Mouse (Mus musculus) mature B cell (primary cell): ENCODE results near the gene Itpr2.

Source experiments
- in situ Hi-C: fragments of 300-500 bp; cut with MboI; formaldehyde crosslinking; loops from 2 replicates; pipeline ENCODE4 v1.14.3; 2019

Gene Itpr2

DNA sequence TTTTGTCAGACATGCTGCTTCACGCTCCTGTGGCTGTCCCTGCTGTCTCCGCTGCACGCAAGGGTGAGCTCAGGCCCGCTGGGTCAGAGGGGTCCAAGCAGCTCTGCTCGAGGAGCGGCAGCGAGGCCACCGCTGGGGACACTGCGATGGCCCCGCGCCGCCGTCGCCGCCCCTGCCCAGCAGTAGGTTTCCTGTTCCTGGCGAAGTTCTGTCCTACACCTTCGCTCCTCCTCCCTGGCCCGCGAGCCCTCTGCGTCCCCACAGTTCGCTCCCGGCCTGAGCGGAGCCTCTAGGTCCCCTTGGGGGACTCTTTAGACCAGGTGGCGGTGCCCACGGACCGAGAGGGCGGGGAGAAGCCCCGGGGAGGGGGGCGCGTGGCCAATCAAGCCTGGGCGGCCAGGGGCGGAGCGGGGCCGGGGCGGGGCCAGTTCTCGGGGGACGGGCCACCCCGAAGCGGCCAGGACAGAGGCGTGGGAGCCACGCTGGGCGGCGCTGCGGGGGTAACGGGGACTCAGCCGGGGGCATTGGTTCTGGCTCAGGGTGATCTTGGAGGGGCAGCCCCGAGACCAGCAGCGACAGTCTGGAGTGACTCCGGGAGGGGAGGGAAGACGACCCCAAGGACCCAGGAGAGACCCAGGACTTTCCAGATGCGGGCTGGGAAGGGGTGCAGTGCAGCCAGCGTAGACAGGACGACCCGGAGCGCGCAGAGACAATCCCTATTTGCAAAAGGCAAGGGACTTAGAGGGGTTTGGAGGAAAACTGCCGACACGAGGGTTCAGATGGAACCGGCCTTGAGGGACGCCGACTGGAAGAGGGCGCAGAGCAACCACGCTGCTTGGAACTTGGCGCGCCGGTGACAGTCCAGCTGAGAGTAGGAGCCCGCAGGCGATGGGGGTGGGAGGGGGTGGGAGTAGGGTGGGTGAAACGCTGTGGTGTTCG, at the start of gene Itpr2:
Gene Itpr2, minus strand, starts transcription at position 358 of the 939 bp plus-strand sequence.
- in situ Hi-C loops = no loop called here

DNA sequence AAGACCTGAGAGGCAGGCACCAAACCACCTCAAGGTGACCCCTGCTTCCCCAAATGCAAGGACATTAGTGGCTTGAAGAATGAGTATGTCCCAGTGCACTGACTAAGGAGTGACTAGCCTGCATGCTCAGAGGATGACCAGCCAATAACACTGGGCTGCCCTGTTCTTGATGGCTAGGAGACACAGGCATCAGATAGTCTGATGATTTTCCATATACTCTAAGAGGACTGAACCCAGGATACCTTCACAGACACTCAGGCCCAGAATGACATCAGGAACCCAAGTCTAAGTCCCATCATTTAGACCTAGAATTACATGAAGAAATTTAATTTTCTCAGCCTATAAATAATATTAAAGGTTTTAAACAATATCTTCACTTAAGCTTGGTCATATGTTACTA, 49.3 kb upstream of the Itpr2 start:
- in situ Hi-C loops = no loop called here

GRCm38 (mm10) chr6:146550421-146550820, 48.4 kb upstream of the Itpr2 start:
- in situ Hi-C loops = no loop called here

GRCm38 (mm10) chr6:146545289-146545865, 43.4 kb upstream of the Itpr2 start:
- in situ Hi-C loops = no loop called here

GRCm38 (mm10) chr6:146544622-146545021, 42.6 kb upstream of the Itpr2 start:
- in situ Hi-C loops = no loop called here

DNA sequence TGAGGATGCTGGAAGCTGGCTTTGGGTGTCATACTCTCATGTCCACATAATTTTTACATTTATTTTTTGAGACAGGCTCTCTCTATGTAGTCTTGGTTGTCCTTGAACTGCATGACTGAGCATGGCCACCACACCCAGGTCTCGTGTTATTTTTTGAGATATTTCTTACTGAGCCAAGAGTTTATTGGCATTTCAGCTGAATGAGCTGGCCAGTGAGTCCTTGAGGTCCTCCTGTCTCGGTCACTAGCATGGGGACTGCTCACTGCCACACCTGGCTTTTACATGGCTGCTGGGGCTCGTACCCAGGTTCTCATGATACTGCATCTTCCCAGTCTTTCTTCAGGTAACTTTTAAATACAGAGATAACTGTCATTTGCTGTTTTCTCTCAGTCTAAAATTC, 38.4 kb upstream of the Itpr2 start:
- in situ Hi-C loops = no loop called here

DNA sequence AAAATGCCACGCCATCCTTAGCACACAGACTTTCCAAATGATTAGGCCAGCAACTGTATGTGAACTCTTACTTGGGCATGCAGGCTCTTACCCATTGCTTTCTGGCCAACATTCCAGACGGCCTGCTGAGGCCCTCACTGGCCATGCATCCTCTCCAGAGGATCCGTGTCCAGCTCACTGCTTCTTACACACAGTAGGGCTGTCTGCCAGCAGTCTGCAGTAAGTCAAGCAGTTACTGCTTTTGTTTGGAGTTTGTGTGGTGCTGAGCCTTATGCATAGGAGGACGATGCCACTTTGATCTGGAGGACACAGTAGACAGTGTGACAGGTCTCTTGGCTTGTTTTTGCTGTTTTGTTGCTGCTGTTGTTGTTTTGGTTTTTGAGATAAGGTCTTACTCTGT, 36.6 kb upstream of the Itpr2 start:
- in situ Hi-C loops = no loop called here

- in situ Hi-C loops = no loop called here
Measured at GRCm38 (mm10) chr6:146538071-146538470, 36.0 kb upstream of the Itpr2 start.

- in situ Hi-C loops = no loop called here
Measured at GRCm38 (mm10) chr6:146537111-146537510, 35.1 kb upstream of the Itpr2 start.

GRCm38 (mm10) chr6:146535501-146535900, 33.5 kb upstream of the Itpr2 start:
- in situ Hi-C loops = no loop called here

DNA sequence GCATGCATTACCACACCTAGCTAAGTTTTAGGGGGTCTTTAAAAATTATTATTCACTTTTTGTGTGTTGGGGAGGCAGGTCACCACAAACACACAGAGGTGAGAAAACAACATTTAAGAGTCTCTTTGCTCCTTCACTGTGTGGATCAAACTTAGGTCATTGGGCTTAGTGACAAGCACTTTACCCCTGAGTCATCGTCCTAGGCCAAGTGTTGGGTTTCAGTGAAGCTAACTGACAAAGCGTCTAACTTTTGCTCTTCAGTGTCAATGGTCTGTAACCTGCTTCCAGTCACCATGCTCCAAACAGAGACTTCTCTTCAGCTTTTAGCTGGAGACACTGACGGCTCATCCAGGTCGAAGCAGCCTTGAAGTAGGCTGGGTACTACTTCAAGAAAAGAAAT, 31.1 kb upstream of the Itpr2 start:
- in situ Hi-C loops = no loop called here

DNA sequence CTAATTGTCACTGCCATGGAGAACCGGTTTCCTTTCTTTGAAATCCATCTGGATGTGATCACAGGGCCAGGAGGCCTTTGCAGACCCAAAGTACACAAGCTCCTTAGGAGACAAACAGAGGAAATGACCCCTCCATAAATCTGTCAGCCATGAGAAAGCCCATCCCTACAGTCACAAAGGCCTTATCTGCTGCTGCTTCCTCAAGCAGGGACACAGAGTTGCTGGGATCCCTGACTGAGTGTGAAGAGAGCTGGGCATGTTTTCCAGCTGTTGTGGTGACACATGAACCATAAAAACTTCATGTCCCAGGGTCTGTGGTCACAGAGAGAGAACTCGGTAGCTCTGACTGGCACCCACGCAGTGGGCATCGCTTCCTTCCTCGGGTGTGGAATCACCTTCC, 28.7 kb upstream of the Itpr2 start:
- in situ Hi-C loops = no loop called here

DNA sequence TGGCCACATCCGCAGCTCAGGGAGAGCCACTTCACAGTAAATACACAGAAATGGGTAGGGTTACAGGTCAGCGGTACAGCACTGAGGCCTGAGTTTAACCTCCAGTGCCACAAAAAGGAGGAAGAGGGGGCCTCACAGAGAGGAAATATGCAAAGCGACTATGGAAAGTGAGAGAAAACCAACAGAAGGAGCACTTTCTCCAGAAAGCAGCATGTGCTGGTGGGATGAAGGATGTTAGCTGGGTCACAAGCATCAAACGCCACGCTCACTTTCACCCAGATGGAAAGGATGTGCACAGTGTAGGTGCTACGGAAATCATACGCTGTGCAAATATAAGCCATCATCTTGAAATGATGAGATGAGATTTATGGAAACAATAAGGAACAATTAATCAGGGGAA, 28.3 kb upstream of the Itpr2 start:
- in situ Hi-C loops = no loop called here

- in situ Hi-C loops = no loop called here
Measured at GRCm38 (mm10) chr6:146527537-146527936, 25.5 kb upstream of the Itpr2 start.

- in situ Hi-C loops = no loop called here
Measured at GRCm38 (mm10) chr6:146525500-146525899, 23.5 kb upstream of the Itpr2 start.

DNA sequence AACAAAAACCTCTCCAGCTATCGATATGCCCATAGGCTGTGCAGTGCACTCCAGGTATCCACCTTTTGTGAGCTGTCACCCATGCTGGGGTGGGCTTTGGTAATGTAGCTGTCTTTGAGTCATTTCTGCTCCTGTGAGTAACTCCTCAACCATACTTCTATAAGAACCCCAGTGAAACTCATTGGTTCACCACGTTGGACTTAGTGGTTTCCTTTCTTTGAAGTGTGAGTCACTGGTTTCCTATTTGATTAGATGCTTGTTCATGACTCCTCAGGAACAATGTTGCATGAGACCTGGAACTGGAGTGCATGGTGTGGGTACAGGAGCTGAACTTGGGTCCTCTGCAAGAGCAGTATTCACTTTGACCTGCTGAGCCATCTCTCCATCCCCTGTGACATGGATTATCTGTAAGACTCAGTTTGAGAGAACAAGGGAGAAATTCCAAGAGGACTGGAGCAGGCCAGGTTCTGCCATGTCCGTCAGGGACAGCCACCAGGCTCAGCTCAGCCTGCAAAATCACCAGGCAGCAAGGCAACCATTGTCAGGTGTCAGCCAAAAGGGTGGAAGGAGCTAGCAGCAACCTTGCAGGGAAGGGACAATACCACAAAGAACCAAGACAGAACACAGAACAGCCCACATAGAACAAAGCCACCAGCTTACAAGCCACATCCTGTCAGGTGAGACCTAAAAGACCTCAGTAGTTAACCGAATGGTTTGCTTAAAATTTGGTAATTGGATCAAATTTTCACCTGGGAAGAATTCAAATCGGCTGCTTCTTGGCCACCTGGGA, 19.6 kb upstream of the Itpr2 start:
- in situ Hi-C loops = no loop called here

- in situ Hi-C loops = no loop called here
Measured at GRCm38 (mm10) chr6:146519019-146519418, 17.0 kb upstream of the Itpr2 start.

GRCm38 (mm10) chr6:146515936-146516335, 13.9 kb upstream of the Itpr2 start:
- in situ Hi-C loops = no loop called here

DNA sequence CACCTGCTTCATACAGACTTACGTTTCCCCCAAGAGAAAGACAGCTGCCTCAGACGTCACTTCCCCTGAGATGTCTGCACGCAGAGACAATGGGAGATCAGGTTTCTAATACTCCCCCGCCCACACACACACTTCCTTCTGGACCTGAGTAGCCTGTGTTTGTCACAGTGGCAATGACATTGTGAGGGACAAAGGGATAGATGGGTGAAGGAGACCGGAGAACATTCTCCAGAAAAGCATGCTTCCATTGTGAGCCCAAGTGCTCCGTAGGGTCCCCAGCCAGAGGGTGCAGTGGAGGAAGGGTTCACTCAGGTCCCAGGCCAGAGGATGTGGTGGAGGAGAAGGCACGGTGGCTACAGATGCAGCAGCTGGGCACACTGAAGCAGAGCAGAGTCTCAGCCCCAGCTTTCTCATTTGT, 12.5 kb upstream of the Itpr2 start:
- in situ Hi-C loops = no loop called here

DNA sequence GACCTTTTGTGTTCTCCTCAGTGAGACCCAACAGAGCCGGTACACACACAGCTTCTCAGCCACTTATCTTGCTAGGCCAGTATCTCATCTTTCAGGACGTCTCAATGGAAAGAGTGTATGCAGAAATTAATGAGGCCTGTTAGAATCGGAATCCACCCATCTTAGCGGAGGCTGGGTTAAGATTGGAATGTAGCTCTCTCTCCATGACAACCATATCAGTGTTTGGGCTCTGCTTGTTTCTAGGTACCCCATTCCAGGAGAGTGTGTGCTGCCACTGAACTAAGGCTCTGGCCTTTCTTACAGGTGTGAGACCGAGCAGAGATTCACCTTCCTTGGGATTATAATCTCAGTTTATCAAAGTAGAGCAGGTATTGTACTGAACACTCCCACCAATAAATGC, 11.9 kb upstream of the Itpr2 start:
- in situ Hi-C loops = no loop called here

DNA sequence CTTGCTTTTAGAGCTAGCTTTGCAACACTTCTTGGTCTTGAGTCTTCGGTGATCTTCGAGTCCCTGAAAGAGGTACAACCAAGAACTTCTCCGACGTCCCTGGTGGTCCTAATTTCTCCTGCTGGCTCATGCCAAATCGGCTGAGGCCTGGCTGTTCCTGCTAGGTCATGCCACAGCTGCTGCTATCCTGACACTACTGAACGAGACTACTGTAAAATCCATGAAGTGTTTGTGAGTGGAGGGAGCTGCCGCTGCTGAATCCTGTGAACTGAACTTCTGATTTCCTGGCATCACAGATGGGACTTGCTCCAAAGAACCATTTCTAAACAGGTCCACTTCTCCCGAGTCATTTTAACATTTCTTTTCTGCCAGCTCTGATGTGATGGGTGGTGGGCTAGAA, 11.4 kb upstream of the Itpr2 start:
- in situ Hi-C loops = no loop called here

DNA sequence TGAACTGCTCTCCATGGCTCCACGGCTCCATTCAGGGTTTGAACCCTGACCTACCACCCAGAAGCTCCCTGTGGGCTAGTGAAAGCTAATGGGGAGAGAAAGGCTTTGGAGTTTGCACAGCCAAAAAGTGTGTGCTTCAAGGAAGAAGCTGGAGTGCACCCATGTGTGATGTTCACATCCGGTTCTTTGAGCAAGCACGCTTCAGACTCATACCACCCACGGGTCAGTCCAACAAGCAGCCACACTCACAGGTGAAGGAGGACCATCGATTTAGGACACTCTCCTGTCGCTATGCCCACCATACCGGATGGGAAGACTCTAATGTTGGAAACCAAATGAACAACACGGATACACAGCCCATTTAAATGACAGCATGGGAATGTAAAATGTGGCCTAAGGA, 9.5 kb upstream of the Itpr2 start:
- in situ Hi-C loops = no loop called here

DNA sequence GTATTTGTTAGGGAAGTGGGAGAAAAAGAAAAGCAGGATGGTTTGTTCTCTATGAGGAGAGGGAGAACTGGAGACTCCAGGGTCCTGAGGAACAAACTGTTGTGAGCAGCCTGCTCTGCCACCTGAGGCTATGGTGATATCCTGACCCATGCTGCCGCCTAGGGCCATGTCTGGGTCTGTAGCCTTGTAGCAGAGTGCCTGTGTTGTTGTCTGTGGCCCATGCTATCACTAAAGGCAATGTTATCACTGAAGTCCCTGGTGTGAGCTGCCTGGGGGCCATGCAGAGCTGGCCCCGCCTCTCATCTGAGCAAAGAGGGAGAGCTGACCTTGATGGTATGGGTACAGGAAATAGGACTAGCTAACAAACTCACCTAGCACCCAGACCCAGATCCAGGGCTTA, 7.9 kb upstream of the Itpr2 start:
- in situ Hi-C loops = no loop called here
